Mouse (Mus musculus): ENCODE results near the gene Prelp. TPM values are rescaled to one million over a fixed set of nuclear protein-coding genes. Genes with fewer than 3 reads are reported as not detected.

Gene Prelp
- under 1 TPM in 1 of 2 experiments, not detected in 1; 0.18 TPM for total RNA-seq (2023)

DNA sequence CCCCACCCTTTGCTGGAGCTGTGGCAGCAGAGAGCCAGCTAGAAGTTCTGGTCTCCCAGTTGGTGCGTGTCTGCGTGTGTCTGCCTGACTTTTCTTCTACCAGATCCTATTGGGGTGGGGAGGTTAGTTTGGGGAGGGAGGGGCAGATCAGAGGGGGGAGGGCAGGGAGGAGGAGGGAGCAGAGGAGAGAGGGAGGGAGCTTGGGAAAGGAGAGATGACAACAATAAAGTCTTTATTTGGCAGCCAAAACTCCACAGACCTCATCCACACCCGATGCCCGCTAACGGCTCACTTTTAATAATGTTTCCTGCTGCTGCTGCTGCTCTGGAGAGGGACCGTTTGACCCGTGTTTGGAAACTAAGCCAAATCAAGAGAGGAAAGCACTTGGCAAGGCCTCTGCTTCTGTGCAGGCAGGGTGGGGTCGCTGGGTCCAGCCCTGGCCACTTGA is at the start of gene Prelp:
TSS of gene Prelp (minus strand) at position 111 of the 448 bp plus-strand sequence.

DNA sequence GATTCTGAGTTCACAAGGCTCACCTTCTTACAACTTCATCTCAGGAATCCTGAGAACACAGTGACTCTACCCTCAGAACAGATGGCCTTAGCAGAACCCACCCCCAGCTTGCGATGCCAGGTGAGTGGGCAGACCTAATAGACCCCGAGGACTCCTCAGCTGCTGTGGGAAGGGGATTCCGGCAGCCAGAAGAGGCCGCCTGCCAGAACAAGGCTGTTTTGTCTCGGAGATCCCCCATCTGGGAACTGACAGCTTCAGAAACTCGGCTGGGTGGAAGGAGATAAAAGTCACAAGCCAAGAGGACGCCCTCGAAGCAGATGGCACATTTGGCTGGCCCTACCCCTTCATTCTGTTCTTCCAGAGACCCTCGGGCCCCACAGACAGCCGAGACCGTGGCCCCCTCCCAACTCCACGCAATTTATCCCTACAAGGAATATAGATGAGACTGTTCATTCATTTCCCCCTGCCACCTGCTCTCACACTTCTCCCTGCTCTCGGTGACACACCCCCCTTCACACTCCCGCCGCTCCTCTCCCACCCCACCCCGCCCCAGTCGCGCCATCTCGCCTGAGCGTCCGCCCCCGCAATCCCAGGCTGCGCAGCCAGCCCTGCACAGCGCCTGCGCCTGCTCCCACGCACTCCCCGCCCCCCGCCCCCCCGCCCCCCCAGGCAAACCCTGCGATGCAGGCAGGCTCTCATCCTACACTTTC is 13.1 kb downstream of the Prelp start, which contains the start of gene Optc:
TSS of gene Optc (minus strand) at position 51 of the 710 bp plus-strand sequence.

Other genes starting within 250 kb of the Prelp start
- gene Lax1, start 231.3 kb downstream of the Prelp start, total RNA-seq (2023): 1 to 10 TPM in 1 of 2 experiments, under 1 TPM in 1; 0.73 to 3.5 TPM
- gene Atp2b4, start 120.4 kb downstream of the Prelp start, total RNA-seq (2023): 10 to 100 TPM; 13.8 to 20.5 TPM
- gene Optc, start 13.4 kb downstream of the Prelp start, total RNA-seq (2023): not detected
- gene Fmod, start 115.8 kb upstream of the Prelp start, total RNA-seq (2023): not detected
- 100 to 1,000 TPM; 549 to 568 TPM for gene Btg2, start 157.7 kb upstream of the Prelp start, total RNA-seq (2023)
- 10 to 100 TPM; 22.3 to 34.2 TPM for gene Chit1, start 189.8 kb upstream of the Prelp start, total RNA-seq (2023)